Mouse (Mus musculus): Measurements from ENCODE around the gene Kirrel3. TPM values are rescaled to one million over a fixed set of nuclear protein-coding genes. Genes with fewer than 3 reads are reported as not detected.

Gene Kirrel3
- polyA plus RNA-seq, 1 experiment from 2014 or later: 2.2 TPM

DNA sequence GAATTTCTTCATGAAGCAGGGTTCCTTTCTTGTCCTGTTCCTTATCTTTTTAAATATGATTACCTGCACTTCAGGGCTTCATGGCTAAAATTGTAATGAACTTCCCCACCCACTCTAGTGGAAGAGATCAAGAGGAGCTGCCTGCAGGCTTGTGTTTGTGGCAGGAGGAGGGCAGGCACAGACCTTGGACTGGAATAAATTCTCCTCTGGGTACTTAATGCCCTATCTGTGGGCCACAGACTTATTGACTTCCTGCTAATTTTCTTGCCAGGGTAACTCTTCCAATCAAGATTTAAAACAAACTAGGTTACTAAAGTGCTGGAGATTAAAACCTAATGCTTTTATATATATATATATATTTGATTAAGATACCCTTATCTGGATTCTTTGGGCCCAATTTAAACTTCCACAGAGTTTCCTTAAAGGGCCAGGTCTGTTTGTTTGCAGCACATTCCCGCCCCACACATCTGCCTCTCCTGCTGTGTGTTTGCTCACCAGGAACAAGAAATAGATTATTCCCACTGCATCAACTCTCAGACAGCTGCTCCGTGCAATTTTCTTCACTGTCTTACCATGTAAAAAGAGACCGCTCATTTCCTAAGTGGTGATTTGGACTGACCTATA lies 229.4 kb downstream of the Kirrel3 start:
- Histone ChIP-seq H3K9me3 (replicated peaks) (no peaks in the 10 kb centered on the region), H3K27me3 (ENCODE audit: low read depth, poor library complexity, severe bottlenecking) (peaks cover 65% of the 10 kb centered on the region), H3K27ac (no peak overlapping the region), H3K4me3 (no peak overlapping the region), H3K4me1 (no peaks in the 10 kb centered on the region), H3K36me3 (no peaks in the 10 kb centered on the region)
- no peak for DNase-seq (ENCODE audit: low spot score)
- WGBS: 64% methylated on average over 3 of the region's 3 CpGs

DNA sequence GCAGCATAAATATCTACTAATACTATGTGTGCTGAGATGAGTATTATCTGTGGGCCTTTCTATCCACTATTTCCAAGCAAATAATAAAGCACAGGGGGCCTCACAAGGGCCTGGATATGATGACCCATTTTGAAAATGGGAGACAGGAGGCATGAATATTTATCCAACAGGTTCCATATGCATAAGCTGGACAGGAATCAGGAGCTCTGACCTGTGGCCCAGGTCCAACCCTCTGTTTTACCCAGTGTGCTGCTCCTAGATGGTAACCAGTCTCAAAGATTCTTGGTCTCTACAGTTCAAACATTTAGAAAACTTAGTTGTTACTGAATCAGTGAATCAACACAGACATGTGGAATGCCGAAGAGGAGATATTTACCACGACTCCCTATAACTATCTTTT lies 230.8 kb downstream of the Kirrel3 start:
- Histone ChIP-seq H3K27ac (no peak overlapping the region), H3K9me3 (replicated peaks) (no peaks in the 10 kb centered on the region), H3K27me3 (ENCODE audit: low read depth, poor library complexity, severe bottlenecking) (peaks cover 78% of the 10 kb centered on the region), H3K4me3 (no peak overlapping the region), H3K4me1 (peaks cover 4% of the 10 kb centered on the region), H3K36me3 (no peaks in the 10 kb centered on the region)
- 89% methylated on average over 2 of the region's 2 CpGs for whole genome bisulfite sequencing
- no peak for DNase-seq (ENCODE audit: low spot score)

DNA sequence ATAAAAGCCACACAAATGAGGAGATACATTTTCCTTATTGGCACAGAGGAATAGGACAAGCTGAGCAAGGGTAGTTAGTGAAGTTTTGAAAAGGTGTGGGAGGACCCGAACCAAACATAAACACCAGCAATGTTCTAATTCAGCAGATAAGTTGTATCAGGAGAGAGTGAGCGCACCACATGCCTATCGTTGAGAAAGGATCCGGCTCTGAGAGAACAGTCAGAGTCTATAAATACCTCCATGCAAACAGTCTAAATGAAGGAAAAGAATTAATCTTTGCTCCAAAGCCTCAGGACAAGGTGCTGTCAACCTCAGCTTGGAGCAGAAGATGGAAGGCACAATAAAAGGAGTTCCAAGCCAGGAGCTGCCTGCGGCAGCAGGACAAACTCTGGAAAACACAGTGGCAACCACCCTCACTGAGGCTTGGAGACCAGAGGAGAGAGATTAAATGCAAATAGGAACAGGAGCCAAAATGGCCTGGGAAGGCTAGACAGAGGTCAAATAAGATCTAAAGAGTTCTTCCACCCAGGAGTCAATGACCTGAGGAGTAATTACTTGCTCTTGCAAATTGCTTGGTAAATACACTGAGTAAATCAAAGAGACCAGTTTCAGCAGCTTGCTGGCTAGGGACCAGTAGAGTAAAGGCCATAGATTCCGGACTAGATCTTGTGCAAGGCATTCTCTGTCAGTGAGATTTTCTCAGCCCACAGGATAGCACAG lies 235.9 kb downstream of the Kirrel3 start:
- peaks cover 21% of the 10 kb centered on the region for H3K4me1 ChIP-seq
- no peak overlapping the region for H3K27ac ChIP-seq
- H3K4me3 ChIP-seq: no peak overlapping the region
- peaks cover 87% of the 10 kb centered on the region for H3K27me3 ChIP-seq (ENCODE audit: low read depth, poor library complexity, severe bottlenecking)
- 17% methylated on average over 6 of the region's 6 CpGs for WGBS
- H3K36me3 ChIP-seq: no peaks in the 10 kb centered on the region
- DNase-seq (ENCODE audit: low spot score): no peak
- no peaks in the 10 kb centered on the region for H3K9me3 ChIP-seq (replicated peaks)

DNA sequence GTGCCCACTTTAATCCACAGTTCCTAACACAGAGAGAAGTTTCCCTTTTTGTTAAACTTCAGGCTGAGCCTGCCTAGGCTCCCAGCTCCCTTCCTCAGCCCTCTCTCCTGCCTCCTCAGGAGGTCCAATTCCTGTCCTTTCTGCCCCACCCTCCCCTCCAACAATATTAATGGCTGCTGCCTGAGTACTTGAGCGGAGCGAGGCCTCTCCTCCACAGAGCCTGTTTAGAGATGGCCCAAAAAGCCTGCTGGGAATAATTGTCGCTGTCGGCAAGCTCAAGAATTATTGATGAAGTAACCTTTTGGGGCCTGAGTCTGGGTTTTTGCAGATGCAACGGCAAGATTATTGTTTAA lies 236.5 kb downstream of the Kirrel3 start:
- peak; percentile 31 for DNase-seq (ENCODE audit: low spot score)
- H3K27me3 ChIP-seq (ENCODE audit: low read depth, poor library complexity, severe bottlenecking): peaks cover 83% of the 10 kb centered on the region
- WGBS: 6% methylated on average over 5 of the region's 5 CpGs

DNA sequence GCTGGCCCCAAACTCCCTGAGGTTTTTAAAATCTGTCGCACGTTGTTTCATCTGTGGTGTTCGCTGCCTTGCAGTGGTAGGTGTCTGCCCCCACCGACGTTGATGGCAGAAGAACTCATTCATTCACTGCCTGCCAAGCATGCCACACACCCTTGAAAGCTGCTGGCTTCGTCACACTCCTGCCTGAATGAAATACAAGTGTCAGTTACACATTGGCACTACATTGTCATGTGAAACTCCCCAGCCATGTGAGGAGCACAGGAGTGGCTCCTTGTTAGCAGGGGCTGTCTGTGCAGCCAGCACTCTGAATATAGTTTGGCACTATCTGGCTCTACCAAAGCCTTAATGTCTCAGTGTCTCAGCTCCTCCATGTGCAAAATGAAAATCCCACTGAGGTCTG lies 246.8 kb downstream of the Kirrel3 start:
- DNase-seq (ENCODE audit: low spot score): no peak
- Histone ChIP-seq H3K27me3 (ENCODE audit: low read depth, poor library complexity, severe bottlenecking) (peaks cover 7% of the 10 kb centered on the region; the same call in 1 of the 2 replicates), H3K9me3 (replicated peaks) (no peaks in the 10 kb centered on the region)

More for the DNA sequence above, 236.5 kb downstream of the Kirrel3 start:
- H3K36me3 ChIP-seq: no peaks in the 10 kb centered on the region
- peaks cover 21% of the 10 kb centered on the region for H3K4me1 ChIP-seq
- no peak overlapping the region for H3K27ac ChIP-seq
- no peak overlapping the region for H3K4me3 ChIP-seq
- H3K9me3 ChIP-seq (replicated peaks): no peaks in the 10 kb centered on the region

DNA sequence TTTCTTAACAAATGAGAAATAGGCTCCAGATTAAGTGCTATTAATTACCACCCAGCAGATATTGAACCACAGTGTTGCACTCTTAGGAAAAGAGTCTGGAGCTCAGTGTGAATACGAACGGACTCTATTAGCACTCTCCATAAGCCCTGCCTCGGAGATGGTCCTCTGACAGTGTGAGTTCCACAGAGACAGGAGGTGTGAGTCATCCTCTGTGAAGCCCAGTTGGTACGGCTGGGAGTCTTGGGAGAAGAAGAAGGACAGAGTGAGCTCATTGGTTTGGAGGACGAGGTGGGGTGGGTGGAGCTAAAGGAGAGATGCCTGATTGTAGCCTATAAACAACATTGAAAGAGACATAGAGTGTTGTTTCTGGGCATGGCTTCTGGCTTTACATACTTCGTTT lies 247.9 kb downstream of the Kirrel3 start:
- H3K36me3 ChIP-seq: no peaks in the 10 kb centered on the region
- H3K4me1 ChIP-seq: no peaks in the 10 kb centered on the region
- no peak overlapping the region for H3K27ac ChIP-seq
- H3K27me3 ChIP-seq (ENCODE audit: low read depth, poor library complexity, severe bottlenecking): no peaks in the 10 kb centered on the region
- DNase-seq (ENCODE audit: low spot score): no peak
- no peak overlapping the region for H3K4me3 ChIP-seq
- H3K9me3 ChIP-seq (replicated peaks): no peaks in the 10 kb centered on the region
- WGBS: 70% methylated on average over 6 of the region's 6 CpGs

More for the DNA sequence above, 246.8 kb downstream of the Kirrel3 start:
- H3K27ac ChIP-seq: no peak overlapping the region
- no peaks in the 10 kb centered on the region for H3K36me3 ChIP-seq
- 59% methylated on average over 6 of the region's 6 CpGs for WGBS
- H3K4me1 ChIP-seq: no peaks in the 10 kb centered on the region
- no peak overlapping the region for H3K4me3 ChIP-seq

DNA sequence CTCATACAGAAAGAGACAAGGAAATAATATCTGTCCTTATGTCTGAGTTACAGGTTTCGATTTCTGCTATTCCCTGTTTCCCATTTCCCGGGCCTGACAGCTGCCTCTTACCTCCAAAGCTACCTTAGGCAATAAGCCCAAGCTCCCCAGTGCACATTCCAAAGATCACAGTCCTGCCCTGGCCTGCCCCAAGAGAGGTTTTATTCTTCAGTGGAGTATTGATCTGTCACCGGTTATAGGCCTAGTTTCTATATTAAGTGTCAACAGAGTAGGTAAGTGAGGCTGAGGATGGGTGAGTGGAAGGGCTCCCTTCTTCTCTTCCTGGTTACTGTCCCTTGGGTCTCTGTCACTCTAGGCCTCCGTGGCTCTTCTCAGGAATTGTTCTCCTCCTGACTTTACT lies 249.3 kb downstream of the Kirrel3 start:
- WGBS: 81% methylated on average over 4 of the region's 4 CpGs
- H3K36me3 ChIP-seq: no peaks in the 10 kb centered on the region

DNA sequence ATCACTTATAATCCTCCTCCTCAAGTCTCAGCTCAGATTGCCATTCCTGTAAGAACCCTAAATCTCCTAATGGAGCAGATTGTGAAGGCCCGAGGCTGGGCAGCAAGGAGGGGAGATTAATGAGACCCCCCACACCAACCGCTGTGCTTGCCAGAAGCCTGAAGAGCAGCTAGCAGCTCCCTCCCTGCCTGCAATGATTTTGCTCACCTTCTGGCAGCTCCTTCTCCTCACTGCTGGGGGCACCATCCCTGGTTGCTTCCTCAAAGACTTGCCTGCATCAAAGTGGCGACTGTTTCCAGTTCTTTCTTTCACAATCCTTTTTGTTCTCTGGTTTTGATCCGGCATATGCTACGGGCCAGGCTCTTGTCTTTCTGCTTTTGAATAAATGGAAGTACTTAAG lies 253.7 kb downstream of the Kirrel3 start:
- WGBS: 59% methylated on average over 5 of the region's 5 CpGs
- no peak overlapping the region for H3K27ac ChIP-seq
- no peaks in the 10 kb centered on the region for H3K27me3 ChIP-seq (ENCODE audit: low read depth, poor library complexity, severe bottlenecking)
- no peaks in the 10 kb centered on the region for H3K36me3 ChIP-seq
- H3K9me3 ChIP-seq (replicated peaks): no peaks in the 10 kb centered on the region
- no peaks in the 10 kb centered on the region for H3K4me1 ChIP-seq
- DNase-seq (ENCODE audit: low spot score): no peak
- no peak overlapping the region for H3K4me3 ChIP-seq

More for the DNA sequence above, 249.3 kb downstream of the Kirrel3 start:
- Histone ChIP-seq H3K4me1 (no peaks in the 10 kb centered on the region), H3K4me3 (no peak overlapping the region), H3K27ac (no peak overlapping the region), H3K27me3 (ENCODE audit: low read depth, poor library complexity, severe bottlenecking) (no peaks in the 10 kb centered on the region), H3K9me3 (replicated peaks) (no peaks in the 10 kb centered on the region)
- DNase-seq (ENCODE audit: low spot score): no peak

DNA sequence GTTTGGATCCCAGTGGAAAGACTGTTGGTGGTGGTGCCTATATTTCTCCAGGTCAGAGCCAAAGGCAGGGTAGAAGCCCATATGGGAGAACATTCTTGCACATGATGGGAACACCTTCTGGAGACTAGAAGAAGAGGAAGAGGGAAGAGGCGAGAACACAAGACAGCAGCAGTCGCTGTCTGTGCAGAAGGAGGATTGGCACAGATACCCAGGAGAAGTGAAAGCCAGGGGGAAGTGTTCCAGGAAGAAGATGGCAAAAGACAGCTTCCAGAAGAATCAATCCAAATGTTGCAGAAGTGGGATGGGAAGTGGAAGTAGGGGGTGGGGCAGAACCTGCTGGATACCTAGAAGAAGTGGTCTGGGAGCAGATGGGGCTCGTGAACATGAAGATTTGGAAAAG lies 255.1 kb downstream of the Kirrel3 start:
- Histone ChIP-seq H3K4me1 (no peaks in the 10 kb centered on the region), H3K9me3 (replicated peaks) (no peaks in the 10 kb centered on the region), H3K27me3 (ENCODE audit: low read depth, poor library complexity, severe bottlenecking) (no peaks in the 10 kb centered on the region), H3K4me3 (no peak overlapping the region), H3K27ac (no peak overlapping the region), H3K36me3 (no peaks in the 10 kb centered on the region)
- DNase-seq (ENCODE audit: low spot score): no peak
- 94% methylated on average over 3 of the region's 3 CpGs for WGBS

DNA sequence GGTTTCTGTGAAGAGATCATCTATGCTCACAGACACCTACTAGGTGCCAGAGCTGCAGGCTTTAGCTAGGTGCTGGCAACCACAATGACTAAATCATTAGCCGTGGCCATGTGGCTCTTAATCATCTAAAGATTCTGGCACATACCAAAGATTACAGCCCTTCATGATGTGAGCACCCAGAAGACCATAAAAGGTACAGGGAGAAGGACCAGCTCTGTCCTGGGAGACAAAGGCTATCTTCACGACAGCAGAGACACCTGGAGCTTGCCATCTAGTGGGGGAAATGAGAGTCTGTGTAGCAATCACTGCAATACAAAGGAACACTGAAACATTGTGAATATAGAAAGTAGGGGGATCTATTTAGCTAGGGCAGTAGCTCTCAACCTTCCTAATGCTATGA lies 262.3 kb downstream of the Kirrel3 start:
- no peak overlapping the region for H3K4me3 ChIP-seq
- no peaks in the 10 kb centered on the region for H3K36me3 ChIP-seq
- no peaks in the 10 kb centered on the region for H3K9me3 ChIP-seq (replicated peaks)
- H3K27ac ChIP-seq: no peak overlapping the region
- peaks cover 14% of the 10 kb centered on the region for H3K27me3 ChIP-seq (ENCODE audit: low read depth, poor library complexity, severe bottlenecking)
- DNase-seq (ENCODE audit: low spot score): no peak
- WGBS: 45% methylated on average over 2 of the region's 2 CpGs
- H3K4me1 ChIP-seq: peaks cover 5% of the 10 kb centered on the region

DNA sequence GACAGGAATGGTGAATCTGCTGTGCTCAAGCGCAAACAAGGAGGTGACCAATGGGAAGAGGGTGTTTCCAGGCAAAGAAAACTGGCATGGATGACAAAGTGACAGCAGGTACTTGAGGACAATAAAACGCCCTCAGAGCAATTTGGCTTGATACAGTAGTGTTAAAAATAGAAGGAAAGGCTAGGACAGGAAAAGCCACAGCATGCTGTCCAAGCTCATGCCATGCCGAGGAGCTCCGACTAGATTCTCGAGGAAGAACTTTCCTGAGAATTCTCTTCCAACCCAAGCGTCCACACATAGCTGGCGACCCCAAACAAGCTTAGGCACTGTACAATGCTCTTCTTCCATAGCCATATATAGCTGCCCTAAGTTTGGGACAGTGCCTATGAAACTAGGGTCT lies 263.5 kb downstream of the Kirrel3 start:
- H3K4me3 ChIP-seq: no peak overlapping the region
- 87% methylated on average over 7 of the region's 7 CpGs for WGBS
- H3K9me3 ChIP-seq (replicated peaks): no peaks in the 10 kb centered on the region
- no peaks in the 10 kb centered on the region for H3K36me3 ChIP-seq
- H3K27me3 ChIP-seq (ENCODE audit: low read depth, poor library complexity, severe bottlenecking): peaks cover 14% of the 10 kb centered on the region
- H3K4me1 ChIP-seq: peaks cover 5% of the 10 kb centered on the region
- DNase-seq (ENCODE audit: low spot score): no peak
- no peak overlapping the region for H3K27ac ChIP-seq

DNA sequence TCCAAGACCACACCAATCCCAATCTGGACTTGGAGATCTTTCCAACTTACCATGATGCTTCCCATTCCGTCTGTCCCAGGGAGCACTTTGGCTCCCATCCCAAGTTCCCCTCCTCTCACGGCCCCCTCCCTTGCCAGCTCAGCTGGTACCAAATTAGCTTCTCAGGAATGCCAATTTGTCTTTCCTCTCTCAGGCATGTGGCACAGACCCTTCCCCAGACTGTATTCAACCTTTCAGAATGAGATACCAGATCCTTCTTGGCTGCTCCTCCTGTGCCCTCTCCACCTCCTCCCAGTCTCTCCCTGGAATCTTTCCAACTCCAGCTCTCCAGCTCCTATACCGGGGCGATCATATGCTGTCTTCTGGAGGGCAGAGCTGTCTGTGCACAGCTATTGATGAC lies 264.2 kb downstream of the Kirrel3 start:
- no peak overlapping the region for H3K27ac ChIP-seq
- H3K36me3 ChIP-seq: no peaks in the 10 kb centered on the region
- no peaks in the 10 kb centered on the region for H3K9me3 ChIP-seq (replicated peaks)
- H3K4me1 ChIP-seq: peaks cover 5% of the 10 kb centered on the region
- H3K4me3 ChIP-seq: no peak overlapping the region
- whole genome bisulfite sequencing: 77% methylated on average over 4 of the region's 4 CpGs
- DNase-seq (ENCODE audit: low spot score): no peak
- H3K27me3 ChIP-seq (ENCODE audit: low read depth, poor library complexity, severe bottlenecking): peaks cover 14% of the 10 kb centered on the region

DNA sequence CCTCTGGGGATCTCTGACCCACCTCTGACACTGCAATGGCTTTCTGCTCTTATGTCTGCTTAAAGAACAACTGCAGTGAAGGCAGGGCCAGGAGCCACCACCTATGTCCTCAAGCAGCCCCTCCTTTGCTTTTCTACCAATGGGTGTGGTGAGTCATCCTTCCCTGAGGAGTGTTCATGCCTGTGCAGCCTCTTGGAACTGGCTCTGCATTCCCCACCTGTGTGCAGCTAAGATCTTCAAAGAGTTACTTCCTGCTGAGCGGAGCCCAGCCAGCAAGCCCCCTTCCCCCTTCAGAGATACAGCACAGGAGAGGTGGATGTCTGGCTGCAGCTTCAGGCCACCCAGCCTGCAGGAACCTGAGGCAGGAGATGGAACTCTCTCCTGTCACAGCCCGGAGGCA lies 265.2 kb downstream of the Kirrel3 start:
- H3K9me3 ChIP-seq (replicated peaks): no peaks in the 10 kb centered on the region
- no peaks in the 10 kb centered on the region for H3K36me3 ChIP-seq
- no peak overlapping the region for H3K27ac ChIP-seq
- peaks cover 14% of the 10 kb centered on the region for H3K27me3 ChIP-seq (ENCODE audit: low read depth, poor library complexity, severe bottlenecking)
- no peak overlapping the region for H3K4me3 ChIP-seq
- DNase-seq (ENCODE audit: low spot score): no peak
- H3K4me1 ChIP-seq: peaks cover 5% of the 10 kb centered on the region
- 41% methylated on average over 2 of the region's 2 CpGs for WGBS
